Mouse (Mus musculus): ENCODE data around the gene Nicn1.

- TF ChIP-seq CTCF (IDR thresholded peaks at IDR 0.05; ENCODE audit: low read depth, low read length) (no peak), POLR2A (IDR thresholded peaks at IDR 0.05; ENCODE audit: borderline replicate concordance, low read depth, low read length) (no peak)
Observed at GRCm38 (mm10) chr9:108266261-108266935, 23.8 kb upstream of the Nicn1 start.

Data from bone marrow macrophage, adult 2 months (primary cell).